Mouse (Mus musculus) stomach, embryonic 14.5 days (tissue): ENCODE measurements around the gene Elmod3. TPM values are rescaled to one million over a fixed set of nuclear protein-coding genes. Genes with fewer than 3 reads are reported as not detected.

ENCODE experiments used
- ATAC-seq: fragments of 200-750 bp; cut with Nextera tagmentation; 2 replicates; pipeline ENCODE4 v1.8.0; 2017; ENCODE audit warnings: low read depth, moderate TSS enrichment; ENCODE audit not compliant: insufficient number of reproducible peaks, insufficient read depth, low FRiP score
- H3K27ac ChIP-seq: fragments of 300-500 bp; sonication (generic); 2 replicates; pipeline ENCODE4 v1.5.1; 2014; ENCODE audit warnings: mild to moderate bottlenecking, low read length, moderate library complexity, mixed read lengths
- H3K27me3 ChIP-seq: fragments of 300-500 bp; sonication (generic); 2 replicates; pipeline ENCODE4 v1.6.1; 2014; ENCODE audit warnings: low read length, control low read depth, mixed read lengths; ENCODE audit not compliant: control insufficient read depth, insufficient read depth
- H3K36me3 ChIP-seq: fragments of 300-500 bp; sonication (generic); 2 replicates; pipeline ENCODE4 v1.6.1; 2014; ENCODE audit warnings: mild to moderate bottlenecking, control low read depth, low read length, moderate library complexity, mixed read lengths; ENCODE audit not compliant: control insufficient read depth, insufficient read depth
- H3K4me1 ChIP-seq: fragments of 300-500 bp; sonication (generic); 2 replicates; pipeline ENCODE4 v1.6.1; 2014; ENCODE audit warnings: low read length, control low read depth, mixed read lengths; ENCODE audit not compliant: control insufficient read depth, insufficient read depth
- H3K4me2 ChIP-seq: fragments of 300-500 bp; sonication (generic); replicated peaks from 2 replicates; pipeline ENCODE4 v1.6.1; 2014; ENCODE audit warnings: low read depth, low read length, control low read depth
- H3K4me3 ChIP-seq: fragments of 300-500 bp; sonication (generic); 2 replicates; pipeline ENCODE4 v1.5.1; 2014; ENCODE audit warnings: low read depth, low read length, control low read depth
- H3K9ac ChIP-seq: fragments of 300-500 bp; sonication (generic); replicated peaks from 2 replicates; pipeline ENCODE4 v1.6.1; 2014; ENCODE audit warnings: low read depth, mild to moderate bottlenecking, control low read depth, low read length, moderate library complexity, mixed read lengths
- H3K9me3 ChIP-seq: fragments of 300-500 bp; sonication (generic); 2 replicates; pipeline ENCODE4 v1.6.1; 2016; ENCODE audit warnings: low read depth, low read length, control low read depth; ENCODE audit not compliant: control insufficient read depth
- WGBS: fragments of 180-500 bp; shearing (Covaris S2); extraction: QIAGEN DNeasy Blood & Tissue Kit; methylation state at CpG from one replicate; pipeline ENCODE4 v1.1.7; 2014; 5-methylcytosine and 5-hydroxymethylcytosine counted together
- polyA plus RNA-seq: library from polyadenylated mRNA; unstranded; fragments of >200 nt; fragmentation: Nextera tagmentation; extraction: Ambion mirVana; gene quantifications from 2 replicates; pipeline ENCODE4 v1.2.1, GENCODE M21; 2014

Gene Elmod3
- polyA plus RNA-seq, 1 experiment from 2014 or later, result 19.0 TPM

GRCm38 (mm10) chr6:72619734-72620532 lies 21.7 kb upstream of the Elmod3 start:
- Histone ChIP-seq H3K9me3 (no peaks in the 10 kb centered on the region), H3K9ac (no peak overlapping the region), H3K36me3 (no peaks in the 10 kb centered on the region), H3K27ac (peak overlapping the region; percentile 72; the same call in 1 of the 2 replicates), H3K27me3 (no peaks in the 10 kb centered on the region), H3K4me3 (no peak overlapping the region), H3K4me2 (peak overlapping the region; percentile 14; the same call in 1 of the 2 replicates), H3K4me1 (peaks cover 17% of the 10 kb centered on the region)
- peak; percentile 47; the same call in 1 of the 2 replicates for ATAC-seq
- WGBS, result 34% methylated on average over 12 of the region's 12 CpGs

- H3K27me3 ChIP-seq, result no peaks in the 10 kb centered on the region
- H3K4me1 ChIP-seq, result peaks cover 26% of the 10 kb centered on the region
- peak within 1 kb of the TSS; percentile 94 for H3K4me2 ChIP-seq
- peaks cover 3% of the 10 kb centered on the region for H3K36me3 ChIP-seq
- peak within 1 kb of the TSS; percentile 78 for H3K27ac ChIP-seq
- H3K4me3 ChIP-seq, result peak within 1 kb of the TSS; percentile 88
- peak within 1 kb of the TSS; percentile 63 for H3K9ac ChIP-seq
- peak; percentile 93 for ATAC-seq
- under 1% methylated on average over 39 of the region's 41 CpGs for WGBS
- no peaks in the 10 kb centered on the region for H3K9me3 ChIP-seq
Observed at GRCm38 (mm10) chr6:72616643-72617288, 18.6 kb upstream of the Elmod3 start, which contains the start of gene Tgoln1. Tgoln1 (minus strand) TSS chr6:72617000.

GRCm38 (mm10) chr6:72615561-72616375 lies 17.6 kb upstream of the Elmod3 start:
- no peak for ATAC-seq
- Histone ChIP-seq H3K36me3 (peaks cover 13% of the 10 kb centered on the region), H3K27ac (0 out of 2 replicates have a peak overlapping the region, but pooled peaks have one; percentile 6), H3K9me3 (no peaks in the 10 kb centered on the region), H3K4me2 (peak overlapping the region; percentile 94), H3K4me1 (peaks cover 26% of the 10 kb centered on the region), H3K27me3 (no peaks in the 10 kb centered on the region), H3K4me3 (peak overlapping the region; percentile 88), H3K9ac (peak overlapping the region; percentile 63)
- WGBS, result 22% methylated on average over 25 of the region's 25 CpGs

- peaks cover 26% of the 10 kb centered on the region for H3K4me1 ChIP-seq
- H3K4me2 ChIP-seq, result peak overlapping the region; percentile 94
- H3K4me3 ChIP-seq, result peak overlapping the region; percentile 88
- no peaks in the 10 kb centered on the region for H3K27me3 ChIP-seq
- no peak for ATAC-seq
- 55% methylated on average over 2 of the region's 2 CpGs for WGBS
- peaks cover 18% of the 10 kb centered on the region for H3K36me3 ChIP-seq
- H3K9ac ChIP-seq, result 0 out of 2 replicates have a peak overlapping the region, but pooled peaks have one; percentile 63
- no peak overlapping the region for H3K27ac ChIP-seq
- no peaks in the 10 kb centered on the region for H3K9me3 ChIP-seq
Observed at GRCm38 (mm10) chr6:72615151-72615550, 16.9 kb upstream of the Elmod3 start.

GRCm38 (mm10) chr6:72610261-72610660 lies 12.0 kb upstream of the Elmod3 start:
- ATAC-seq, result no peak
- Histone ChIP-seq H3K4me1 (peaks cover 12% of the 10 kb centered on the region; the same call in 1 of the 2 replicates), H3K9me3 (no peaks in the 10 kb centered on the region), H3K36me3 (peaks cover 50% of the 10 kb centered on the region), H3K9ac (no peak overlapping the region), H3K4me3 (no peak overlapping the region), H3K27ac (no peak overlapping the region), H3K27me3 (no peaks in the 10 kb centered on the region), H3K4me2 (no peak overlapping the region)
- 69% methylated on average over 4 of the region's 4 CpGs for WGBS

- Histone ChIP-seq H3K4me1 (no peaks in the 10 kb centered on the region), H3K27ac (no peak overlapping the region), H3K4me3 (no peak overlapping the region), H3K36me3 (peaks cover 50% of the 10 kb centered on the region), H3K9me3 (no peaks in the 10 kb centered on the region), H3K9ac (no peak overlapping the region), H3K4me2 (no peak overlapping the region), H3K27me3 (no peaks in the 10 kb centered on the region)
- ATAC-seq, result no peak
- WGBS, result 90% methylated on average over 4 of the region's 4 CpGs
Observed at GRCm38 (mm10) chr6:72608662-72609184, 10.5 kb upstream of the Elmod3 start.

- Histone ChIP-seq H3K4me2 (no peak overlapping the region), H3K27me3 (no peaks in the 10 kb centered on the region), H3K9me3 (no peaks in the 10 kb centered on the region), H3K4me1 (no peaks in the 10 kb centered on the region), H3K36me3 (peaks cover 50% of the 10 kb centered on the region), H3K27ac (no peak overlapping the region), H3K4me3 (no peak overlapping the region), H3K9ac (no peak overlapping the region)
- no peak for ATAC-seq
- WGBS, result 87% methylated on average over 5 of the region's 5 CpGs
Observed at GRCm38 (mm10) chr6:72607676-72608075, 9.5 kb upstream of the Elmod3 start.

GRCm38 (mm10) chr6:72607060-72607459 lies 8.8 kb upstream of the Elmod3 start:
- H3K36me3 ChIP-seq, result peaks cover 50% of the 10 kb centered on the region
- no peak overlapping the region for H3K27ac ChIP-seq
- no peaks in the 10 kb centered on the region for H3K9me3 ChIP-seq
- H3K4me2 ChIP-seq, result no peak overlapping the region
- no peaks in the 10 kb centered on the region for H3K4me1 ChIP-seq
- 91% methylated on average over 4 of the region's 4 CpGs for WGBS
- ATAC-seq, result no peak
- no peak overlapping the region for H3K4me3 ChIP-seq
- H3K9ac ChIP-seq, result no peak overlapping the region
- H3K27me3 ChIP-seq, result no peaks in the 10 kb centered on the region
